Mouse (Mus musculus): ENCODE data around the gene Enpp3. TPM values are rescaled to one million over a fixed set of nuclear protein-coding genes. Genes with fewer than 3 reads are reported as not detected.

Gene Enpp3
- total and polyA plus RNA-seq, 2 experiments from 2014 or later: 1.5 to 4.0 TPM

- no peak for TF ChIP-seq CTCF (IDR thresholded peaks at IDR 0.05; ENCODE audit: low read depth)
- ATAC-seq (no peak), DNase-seq (ENCODE audit: low spot score) (no peak)
- Histone ChIP-seq H3K36me3 (ENCODE audit: insufficient read depth, low read length) (no peaks in the 10 kb centered on the region), H3K4me1 (ENCODE audit: insufficient read depth, low read length) (no peaks in the 10 kb centered on the region), H3K27ac (no peak overlapping the region), H3K4me2 (ENCODE audit: low read depth, low read length) (no peak overlapping the region), H3K9me3 (ENCODE audit: low read length) (no peaks in the 10 kb centered on the region), H3K27me3 (ENCODE audit: insufficient read depth, low read length) (no peaks in the 10 kb centered on the region), H3K9ac (replicated peaks; ENCODE audit: low read length) (no peak overlapping the region), H3K4me3 (ENCODE audit: low read length) (no peak overlapping the region)
- WGBS: 80% methylated on average over 16 of the region's 16 CpGs
Measured at GRCm38 (mm10) chr10:24823697-24824535, 18.7 kb downstream of the Enpp3 start.

GRCm38 (mm10) chr10:24823265-24823664, 19.4 kb downstream of the Enpp3 start:
- 48% methylated on average over 1 of the region's 1 CpGs for WGBS
- TF ChIP-seq CTCF (IDR thresholded peaks at IDR 0.05; ENCODE audit: low read depth): no peak
- Histone ChIP-seq H3K9me3 (ENCODE audit: low read length) (no peaks in the 10 kb centered on the region), H3K4me2 (ENCODE audit: low read depth, low read length) (no peak overlapping the region), H3K36me3 (ENCODE audit: insufficient read depth, low read length) (no peaks in the 10 kb centered on the region), H3K4me3 (ENCODE audit: low read length) (no peak overlapping the region), H3K9ac (replicated peaks; ENCODE audit: low read length) (no peak overlapping the region), H3K4me1 (ENCODE audit: insufficient read depth, low read length) (no peaks in the 10 kb centered on the region), H3K27me3 (ENCODE audit: insufficient read depth, low read length) (no peaks in the 10 kb centered on the region), H3K27ac (no peak overlapping the region)
- DNase-seq (ENCODE audit: low spot score) (no peak), ATAC-seq (no peak)

- DNase-seq (ENCODE audit: low spot score) (no peak), ATAC-seq (no peak)
- Histone ChIP-seq H3K36me3 (ENCODE audit: insufficient read depth, low read length) (no peaks in the 10 kb centered on the region), H3K4me3 (ENCODE audit: low read length) (no peak overlapping the region), H3K4me2 (ENCODE audit: low read depth, low read length) (no peak overlapping the region), H3K9me3 (ENCODE audit: low read length) (no peaks in the 10 kb centered on the region), H3K27ac (no peak overlapping the region), H3K9ac (replicated peaks; ENCODE audit: low read length) (no peak overlapping the region), H3K27me3 (ENCODE audit: insufficient read depth, low read length) (no peaks in the 10 kb centered on the region), H3K4me1 (ENCODE audit: insufficient read depth, low read length) (no peaks in the 10 kb centered on the region)
- no peak for TF ChIP-seq CTCF (IDR thresholded peaks at IDR 0.05; ENCODE audit: low read depth)
- WGBS: 89% methylated on average over 1 of the region's 1 CpGs
Measured at GRCm38 (mm10) chr10:24822842-24823241, 19.8 kb downstream of the Enpp3 start.

DNA sequence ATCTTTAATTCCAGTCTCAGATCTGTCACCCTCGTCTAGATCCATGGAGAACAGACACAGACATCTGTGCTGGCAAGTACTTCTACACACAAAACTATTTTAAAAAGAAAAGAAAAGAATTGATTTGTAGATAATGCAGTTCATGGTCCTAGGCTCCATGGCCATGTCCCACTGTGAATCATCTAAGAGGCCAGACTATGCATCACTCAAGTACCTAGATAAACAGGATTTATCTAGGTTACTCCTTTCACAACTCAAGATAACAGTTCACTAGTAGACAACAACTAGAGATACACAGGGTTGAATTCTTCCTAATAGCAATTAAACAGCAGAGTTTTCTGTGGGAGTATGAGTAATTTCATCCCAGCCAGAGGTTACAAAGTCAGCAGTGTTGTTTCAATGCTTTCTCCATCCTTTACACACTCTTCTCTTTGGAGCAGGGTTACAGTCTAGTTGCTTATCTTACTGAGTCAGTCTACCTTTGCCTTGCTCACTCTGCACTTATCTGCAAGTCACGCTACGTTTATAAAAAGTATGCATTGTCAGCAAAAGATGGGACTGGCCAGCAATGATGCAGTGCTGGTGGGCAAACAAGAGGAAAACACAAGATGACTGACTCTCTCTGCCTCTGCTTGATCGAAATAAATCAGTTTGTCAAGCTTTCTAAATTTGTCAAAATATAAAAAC, 20.5 kb downstream of the Enpp3 start:
- TF ChIP-seq CTCF (IDR thresholded peaks at IDR 0.05; ENCODE audit: low read depth): no peak
- Histone ChIP-seq H3K36me3 (ENCODE audit: insufficient read depth, low read length) (no peaks in the 10 kb centered on the region), H3K9me3 (ENCODE audit: low read length) (no peaks in the 10 kb centered on the region), H3K27ac (no peak overlapping the region), H3K27me3 (ENCODE audit: insufficient read depth, low read length) (no peaks in the 10 kb centered on the region), H3K4me3 (ENCODE audit: low read length) (no peak overlapping the region), H3K9ac (replicated peaks; ENCODE audit: low read length) (no peak overlapping the region), H3K4me2 (ENCODE audit: low read depth, low read length) (no peak overlapping the region), H3K4me1 (ENCODE audit: insufficient read depth, low read length) (no peaks in the 10 kb centered on the region)
- WGBS: 80% methylated on average over 4 of the region's 4 CpGs
- ATAC-seq (no peak), DNase-seq (ENCODE audit: low spot score) (no peak)

GRCm38 (mm10) chr10:24819526-24819925, 23.1 kb downstream of the Enpp3 start:
- 47% methylated on average over 3 of the region's 3 CpGs for WGBS
- no peaks in the 10 kb centered on the region for H3K36me3 ChIP-seq (ENCODE audit: insufficient read depth, low read length)
- no peak for TF ChIP-seq CTCF (IDR thresholded peaks at IDR 0.05; ENCODE audit: low read depth)
- H3K9me3 ChIP-seq (ENCODE audit: low read length): no peaks in the 10 kb centered on the region
- no peak for DNase-seq (ENCODE audit: low spot score)
- no peak for ATAC-seq
- H3K27me3 ChIP-seq (ENCODE audit: insufficient read depth, low read length): no peaks in the 10 kb centered on the region
- no peak overlapping the region for H3K9ac ChIP-seq (replicated peaks; ENCODE audit: low read length)
- H3K27ac ChIP-seq: no peak overlapping the region
- H3K4me1 ChIP-seq (ENCODE audit: insufficient read depth, low read length): no peaks in the 10 kb centered on the region
- no peak overlapping the region for H3K4me2 ChIP-seq (ENCODE audit: low read depth, low read length)
- no peak overlapping the region for H3K4me3 ChIP-seq (ENCODE audit: low read length)

DNA sequence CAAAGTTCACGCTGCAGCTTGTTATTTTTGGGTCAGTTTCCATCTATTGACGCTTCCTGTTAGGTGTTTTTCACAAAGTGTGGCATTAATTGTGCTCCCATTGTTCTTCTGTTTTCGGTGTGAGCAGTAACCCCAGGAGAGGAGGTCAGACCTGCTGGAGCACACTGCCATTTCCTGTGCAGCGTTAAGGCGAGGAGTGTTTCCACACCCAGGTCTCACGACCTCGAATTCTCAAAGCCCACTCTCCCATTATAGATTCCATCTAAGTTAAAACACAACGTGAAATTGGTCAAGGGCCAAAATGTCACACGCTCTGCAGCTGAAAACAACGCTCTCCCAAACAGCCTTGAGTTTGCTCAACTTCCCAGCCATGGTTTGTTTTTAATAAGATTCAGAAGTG, 32.0 kb downstream of the Enpp3 start:
- no peaks in the 10 kb centered on the region for H3K36me3 ChIP-seq (ENCODE audit: insufficient read depth, low read length)
- no peak for TF ChIP-seq CTCF (IDR thresholded peaks at IDR 0.05; ENCODE audit: low read depth)
- no peaks in the 10 kb centered on the region for H3K9me3 ChIP-seq (ENCODE audit: low read length)
- no peak overlapping the region for H3K4me3 ChIP-seq (ENCODE audit: low read length)
- ATAC-seq (no peak), DNase-seq (ENCODE audit: low spot score) (no peak)
- H3K27ac ChIP-seq: no peak overlapping the region
- H3K4me2 ChIP-seq (ENCODE audit: low read depth, low read length): no peak overlapping the region
- H3K27me3 ChIP-seq (ENCODE audit: insufficient read depth, low read length): no peaks in the 10 kb centered on the region
- no peak overlapping the region for H3K9ac ChIP-seq (replicated peaks; ENCODE audit: low read length)
- H3K4me1 ChIP-seq (ENCODE audit: insufficient read depth, low read length): no peaks in the 10 kb centered on the region
- WGBS: 65% methylated on average over 10 of the region's 10 CpGs

DNA sequence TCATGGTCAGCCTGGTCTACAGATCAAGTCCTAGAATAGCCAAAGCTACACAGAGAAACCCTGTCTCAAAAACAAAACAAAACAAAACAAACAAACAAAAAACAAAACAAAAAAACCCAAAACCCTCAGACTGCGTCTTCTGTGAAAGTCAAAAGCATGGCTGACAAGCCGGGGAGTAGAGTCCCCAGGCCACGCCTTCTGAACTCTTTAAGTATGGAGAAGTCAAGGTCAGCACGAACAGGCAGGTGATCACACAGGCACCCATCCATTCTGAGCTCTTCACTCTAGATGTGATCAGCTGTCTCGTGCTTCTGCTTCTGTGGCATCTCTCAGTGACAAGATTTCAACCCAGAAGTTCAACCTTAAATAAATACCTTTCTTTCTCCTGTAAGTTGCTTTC, 35.9 kb downstream of the Enpp3 start:
- H3K27ac ChIP-seq: no peak overlapping the region
- no peak overlapping the region for H3K9ac ChIP-seq (replicated peaks; ENCODE audit: low read length)
- no peaks in the 10 kb centered on the region for H3K27me3 ChIP-seq (ENCODE audit: insufficient read depth, low read length)
- H3K4me2 ChIP-seq (ENCODE audit: low read depth, low read length): no peak overlapping the region
- TF ChIP-seq CTCF (IDR thresholded peaks at IDR 0.05; ENCODE audit: low read depth): no peak
- no peaks in the 10 kb centered on the region for H3K9me3 ChIP-seq (ENCODE audit: low read length)
- DNase-seq (ENCODE audit: low spot score) (no peak), ATAC-seq (no peak)
- no peaks in the 10 kb centered on the region for H3K4me1 ChIP-seq (ENCODE audit: insufficient read depth, low read length)
- H3K36me3 ChIP-seq (ENCODE audit: insufficient read depth, low read length): no peaks in the 10 kb centered on the region
- no peak overlapping the region for H3K4me3 ChIP-seq (ENCODE audit: low read length)
- WGBS: 89% methylated on average over 5 of the region's 5 CpGs
